Mouse (Mus musculus) forebrain, embryonic 14.5 days (tissue): ENCODE measurements around the gene Odf3. TPM values are rescaled to one million over a fixed set of nuclear protein-coding genes. Genes with fewer than 3 reads are reported as not detected.

Source experiments
- ATAC-seq: fragments of 200-750 bp; cut with Nextera tagmentation; 2 replicates; pipeline ENCODE4 v1.8.0; 2017; ENCODE audit warnings: mild to moderate bottlenecking, moderate library complexity
- DNase-seq: peaks from one replicate; pipeline ENCODE4 v3.0.0-alpha.2; 2015; ENCODE audit warnings: low spot score
- H3K27ac ChIP-seq: fragments of 300-500 bp; sonication (generic); 2 replicates; pipeline ENCODE4 v1.5.1; 2014; ENCODE audit warnings: low read depth, mild to moderate bottlenecking, control low read depth, low read length, moderate library complexity
- H3K27me3 ChIP-seq: fragments of 300-500 bp; sonication (generic); replicated peaks from 2 replicates; pipeline ENCODE4 v1.6.1; 2014; ENCODE audit warnings: low read length, control low read depth, mixed read lengths; ENCODE audit not compliant: control insufficient read depth, insufficient read depth
- H3K36me3 ChIP-seq: fragments of 300-500 bp; sonication (generic); 2 replicates; pipeline ENCODE4 v1.6.1; 2014; ENCODE audit warnings: low read length, control low read depth; ENCODE audit not compliant: control insufficient read depth, insufficient read depth
- H3K4me1 ChIP-seq: fragments of 300-500 bp; sonication (generic); 2 replicates; pipeline ENCODE4 v1.6.1; 2014; ENCODE audit warnings: antibody characterized with exemption, low read length, control low read depth; ENCODE audit not compliant: control insufficient read depth, insufficient read depth
- H3K4me2 ChIP-seq: fragments of 300-500 bp; sonication (generic); 2 replicates; pipeline ENCODE4 v1.6.1; 2014; ENCODE audit warnings: mild to moderate bottlenecking, control low read depth, low read length
- H3K4me3 ChIP-seq: fragments of 300-500 bp; sonication (generic); 2 replicates; pipeline ENCODE4 v1.5.1; 2014; ENCODE audit warnings: low read depth, low read length, control low read depth
- H3K9ac ChIP-seq: fragments of 300-500 bp; sonication (generic); 2 replicates; pipeline ENCODE4 v1.6.1; 2014; ENCODE audit warnings: mild to moderate bottlenecking, low read length, control low read depth, moderate library complexity
- H3K9me3 ChIP-seq: fragments of 300-500 bp; sonication (generic); replicated peaks from 2 replicates; pipeline ENCODE4 v1.6.1; 2016; ENCODE audit warnings: low read length, control low read depth, mixed read lengths; ENCODE audit not compliant: control insufficient read depth
- WGBS: fragments of 180-500 bp; shearing (Covaris S2); extraction: QIAGEN DNeasy Blood & Tissue Kit; methylation state at CpG from one replicate; pipeline ENCODE4 v1.1.7; 2014; 5-methylcytosine and 5-hydroxymethylcytosine counted together
- polyA plus RNA-seq: library from polyadenylated mRNA; unstranded; fragments of >200 nt; fragmentation: Nextera tagmentation; extraction: Ambion mirVana; gene quantifications from 2 replicates; pipeline ENCODE4 v1.2.1, GENCODE M21; 2014

The Odf3 gene
- polyA plus RNA-seq, 1 experiment from 2014 or later = not detected

DNA sequence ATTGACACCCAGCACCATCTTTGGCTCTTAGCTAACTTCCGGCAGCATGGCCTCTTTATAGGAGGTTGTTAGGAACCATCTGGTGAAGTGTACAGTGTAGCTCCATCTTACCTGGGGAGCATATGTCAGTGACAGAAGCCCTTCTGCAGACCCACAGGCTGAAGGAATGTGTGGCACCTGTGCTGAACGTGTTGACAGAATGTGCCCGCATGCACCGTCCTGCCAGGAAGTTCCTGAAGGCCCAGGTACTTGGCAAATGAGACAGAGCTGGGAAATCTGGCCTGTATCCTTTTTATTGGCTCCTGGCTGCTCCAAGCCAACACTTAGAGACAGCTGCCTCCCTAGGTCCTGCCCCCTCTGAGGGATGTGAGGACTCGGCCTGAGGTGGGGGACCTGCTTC lies 13.1 kb downstream of the Odf3 start:
- peaks cover 11% of the 10 kb centered on the region for H3K4me1 ChIP-seq
- DNase-seq (no peak), ATAC-seq (no peak)
- H3K4me2 ChIP-seq = no peak overlapping the region
- no peaks in the 10 kb centered on the region for H3K27me3 ChIP-seq
- WGBS = 90% methylated on average over 5 of the region's 5 CpGs
- no peak overlapping the region for H3K4me3 ChIP-seq
- H3K9me3 ChIP-seq = no peaks in the 10 kb centered on the region
- H3K36me3 ChIP-seq = peaks cover 70% of the 10 kb centered on the region
- H3K27ac ChIP-seq = no peak overlapping the region
- no peak overlapping the region for H3K9ac ChIP-seq

DNA sequence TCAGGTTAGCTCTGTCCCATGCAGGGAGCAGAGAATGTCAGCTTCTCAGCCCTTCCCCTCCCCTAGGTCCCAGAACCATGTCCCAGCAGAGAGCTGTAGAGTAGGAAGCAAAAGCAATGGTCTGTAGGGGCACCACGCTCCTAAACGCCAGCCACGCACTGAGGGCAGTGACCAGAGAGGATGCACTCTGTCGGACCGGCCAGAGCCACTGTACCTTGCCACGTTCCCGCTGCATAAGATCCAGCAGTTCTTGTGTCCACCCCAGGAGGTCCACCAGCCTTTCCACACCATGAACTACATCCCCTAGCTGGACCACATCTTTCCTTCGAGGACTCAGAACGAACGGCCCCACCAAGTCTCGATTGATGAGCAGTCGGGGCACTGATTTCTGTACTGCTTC lies 17.2 kb downstream of the Odf3 start:
- Histone ChIP-seq H3K36me3 (peaks cover 69% of the 10 kb centered on the region), H3K4me2 (no peak overlapping the region), H3K27ac (no peak overlapping the region), H3K4me3 (no peak overlapping the region), H3K4me1 (no peaks in the 10 kb centered on the region), H3K9ac (no peak overlapping the region), H3K9me3 (no peaks in the 10 kb centered on the region), H3K27me3 (no peaks in the 10 kb centered on the region)
- ATAC-seq (no peak), DNase-seq (no peak)
- 90% methylated on average over 12 of the region's 12 CpGs for WGBS

GRCm38 (mm10) chr7:140874224-140874623 lies 26.6 kb downstream of the Odf3 start:
- no peak for DNase-seq
- no peaks in the 10 kb centered on the region for H3K4me1 ChIP-seq
- no peak overlapping the region for H3K27ac ChIP-seq
- no peak overlapping the region for H3K4me3 ChIP-seq
- H3K36me3 ChIP-seq = peaks cover 8% of the 10 kb centered on the region; the same call in 1 of the 2 replicates
- H3K27me3 ChIP-seq = no peaks in the 10 kb centered on the region
- WGBS = 86% methylated on average over 4 of the region's 4 CpGs
- H3K9me3 ChIP-seq = no peaks in the 10 kb centered on the region
- ATAC-seq = no peak
- no peak overlapping the region for H3K4me2 ChIP-seq
- H3K9ac ChIP-seq = no peak overlapping the region

DNA sequence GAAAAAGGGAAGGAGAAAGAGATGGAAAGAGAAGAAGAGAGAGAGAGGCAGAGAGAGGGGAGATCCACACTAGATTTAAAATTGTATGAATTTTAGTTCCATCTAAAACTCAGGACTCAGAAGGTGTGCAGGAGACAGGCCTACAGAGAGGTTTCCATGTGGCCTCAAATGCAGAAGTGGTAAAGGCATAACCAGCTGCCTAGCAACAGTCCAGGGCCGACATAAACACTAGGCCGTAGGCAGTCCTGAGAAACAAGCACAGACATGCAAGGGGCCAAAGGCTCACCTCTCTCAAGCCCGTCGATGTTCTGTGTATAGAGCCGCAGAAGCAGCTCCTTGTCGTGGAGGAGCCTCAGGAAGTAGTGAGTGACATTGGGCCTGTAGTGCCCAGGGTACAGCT lies 29.8 kb downstream of the Odf3 start:
- DNase-seq (no peak), ATAC-seq (no peak)
- no peak overlapping the region for H3K9ac ChIP-seq
- H3K4me3 ChIP-seq = no peak overlapping the region
- no peaks in the 10 kb centered on the region for H3K9me3 ChIP-seq
- H3K27me3 ChIP-seq = no peaks in the 10 kb centered on the region
- H3K27ac ChIP-seq = no peak overlapping the region
- H3K4me1 ChIP-seq = 0 out of 2 replicates have a peak, but pooled peaks cover 4% of the 10 kb centered on the region
- H3K36me3 ChIP-seq = peaks cover 8% of the 10 kb centered on the region; the same call in 1 of the 2 replicates
- WGBS = 89% methylated on average over 6 of the region's 6 CpGs
- H3K4me2 ChIP-seq = no peak overlapping the region

GRCm38 (mm10) chr7:140879355-140879754 lies 31.8 kb downstream of the Odf3 start:
- no peaks in the 10 kb centered on the region for H3K9me3 ChIP-seq
- peaks cover 10% of the 10 kb centered on the region; the same call in 1 of the 2 replicates for H3K36me3 ChIP-seq
- no peak overlapping the region for H3K9ac ChIP-seq
- 95% methylated on average over 7 of the region's 7 CpGs for WGBS
- H3K4me3 ChIP-seq = no peak overlapping the region
- ATAC-seq = no peak
- H3K4me2 ChIP-seq = no peak overlapping the region
- no peak overlapping the region for H3K27ac ChIP-seq
- peaks cover 7% of the 10 kb centered on the region; the same call in 1 of the 2 replicates for H3K4me1 ChIP-seq
- no peaks in the 10 kb centered on the region for H3K27me3 ChIP-seq
- DNase-seq = no peak

DNA sequence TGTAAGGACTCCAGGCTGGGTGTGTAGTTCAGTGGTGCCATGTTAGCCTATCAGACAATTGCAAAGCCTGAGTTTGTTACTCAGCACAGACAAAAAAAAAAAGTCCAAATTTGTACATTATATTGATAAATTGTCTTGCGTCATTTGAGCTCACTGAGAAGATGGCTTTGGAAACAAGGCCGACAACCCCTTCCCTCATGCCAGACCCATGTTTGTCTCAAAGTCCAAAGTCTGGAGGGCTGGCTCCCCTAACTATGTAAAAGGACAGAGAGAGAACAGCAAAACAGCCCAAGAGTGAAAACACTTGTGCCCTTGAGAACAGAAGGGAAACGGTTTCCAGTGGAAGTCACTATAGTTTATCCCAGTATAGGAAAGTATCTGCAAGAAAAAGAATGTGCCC lies 32.8 kb downstream of the Odf3 start:
- WGBS = 85% methylated on average over 3 of the region's 3 CpGs
- no peak for ATAC-seq
- DNase-seq = no peak
- H3K36me3 ChIP-seq = peaks cover 7% of the 10 kb centered on the region; the same call in 1 of the 2 replicates
- no peak overlapping the region for H3K4me2 ChIP-seq
- no peaks in the 10 kb centered on the region for H3K27me3 ChIP-seq
- H3K9me3 ChIP-seq = no peaks in the 10 kb centered on the region
- H3K9ac ChIP-seq = no peak overlapping the region
- H3K4me3 ChIP-seq = no peak overlapping the region
- no peak overlapping the region for H3K27ac ChIP-seq
- H3K4me1 ChIP-seq = peaks cover 7% of the 10 kb centered on the region; the same call in 1 of the 2 replicates

GRCm38 (mm10) chr7:140880865-140881515 lies 33.4 kb downstream of the Odf3 start:
- Histone ChIP-seq H3K4me3 (peak overlapping the region; percentile 85), H3K27me3 (no peaks in the 10 kb centered on the region), H3K27ac (no peak overlapping the region), H3K9me3 (no peaks in the 10 kb centered on the region), H3K36me3 (peaks cover 12% of the 10 kb centered on the region), H3K4me2 (peak overlapping the region; percentile 70), H3K9ac (peak overlapping the region; percentile 83; the same call in 1 of the 2 replicates), H3K4me1 (peaks cover 7% of the 10 kb centered on the region; the same call in 1 of the 2 replicates)
- no peak for ATAC-seq
- no peak for DNase-seq
- WGBS = 32% methylated on average over 8 of the region's 8 CpGs

- H3K4me2 ChIP-seq = peak within 1 kb of the TSS; percentile 70
- H3K27me3 ChIP-seq = no peaks in the 10 kb centered on the region
- H3K27ac ChIP-seq = peak within 1 kb of the TSS; percentile 80
- WGBS = under 1% methylated on average over 59 of the region's 59 CpGs
- H3K4me1 ChIP-seq = peaks cover 7% of the 10 kb centered on the region; the same call in 1 of the 2 replicates
- peak within 1 kb of the TSS; percentile 83 for H3K9ac ChIP-seq
- H3K36me3 ChIP-seq = peaks cover 21% of the 10 kb centered on the region
- peak; percentile 97 for ATAC-seq
- H3K4me3 ChIP-seq = peak within 1 kb of the TSS; percentile 85
- no peaks in the 10 kb centered on the region for H3K9me3 ChIP-seq
- DNase-seq = peak; percentile 97
Observed at GRCm38 (mm10) chr7:140881696-140882468, 34.3 kb downstream of the Odf3 start, which contains the start of the genes Psmd13 and Sirt3. Gene Psmd13, plus strand, starts transcription at chr7:140881968. Gene Sirt3, minus strand, starts transcription at chr7:140882309.

GRCm38 (mm10) chr7:140882469-140882803 lies 34.8 kb downstream of the Odf3 start:
- Histone ChIP-seq H3K27ac (peak overlapping the region; percentile 46; the same call in 1 of the 2 replicates), H3K4me3 (peak overlapping the region; percentile 85), H3K9me3 (no peaks in the 10 kb centered on the region), H3K9ac (peak overlapping the region; percentile 83), H3K4me1 (peaks cover 7% of the 10 kb centered on the region; the same call in 1 of the 2 replicates), H3K4me2 (peak overlapping the region; percentile 70), H3K27me3 (no peaks in the 10 kb centered on the region), H3K36me3 (peaks cover 26% of the 10 kb centered on the region)
- DNase-seq (no peak), ATAC-seq (no peak)
- under 1% methylated on average over 12 of the region's 12 CpGs for whole genome bisulfite sequencing
